Mouse (Mus musculus) CH12F3 (cell line): ENCODE measurements around the gene Ranbp10.

ENCODE experiments used
- in situ Hi-C: fragments of 300-500 bp; cut with MboI; formaldehyde crosslinking; loops from 2 replicates; pipeline ENCODE4 v1.14.3; 2020; ENCODE audit warnings: low sequenced_read_pairs

Ranbp10 gene

DNA sequence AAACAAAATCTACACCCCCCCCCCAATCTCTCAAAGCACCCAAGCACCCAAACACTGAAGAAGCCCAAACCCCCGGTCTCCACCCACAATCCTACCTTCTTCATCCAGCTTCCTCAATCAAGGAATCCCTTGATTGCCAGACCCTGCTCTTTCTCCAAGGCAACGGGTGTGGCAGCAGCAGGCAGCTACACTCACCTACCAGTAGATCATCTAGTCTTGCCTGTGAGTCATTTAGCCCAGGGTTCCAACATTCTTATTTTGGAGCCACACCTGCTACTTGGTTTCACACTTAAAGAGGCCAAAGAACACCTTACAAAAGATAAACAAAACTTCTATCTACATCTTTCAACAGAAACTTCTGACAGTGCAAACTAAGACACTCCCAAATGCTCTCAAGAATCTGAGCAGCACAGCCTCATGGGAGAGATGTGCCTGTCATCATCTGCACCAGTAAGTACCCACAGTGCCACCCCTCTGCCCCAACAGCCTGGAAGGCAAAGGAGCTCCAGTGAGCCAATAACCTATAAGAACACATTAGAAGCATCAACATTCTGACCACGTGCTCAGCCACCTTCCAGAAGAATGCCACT is 33.0 kb downstream of the Ranbp10 start:
- in situ Hi-C loops = loop anchor here (10.0 kb wide), 1 partner anchor 79 kb away; no protein-coding TSS in a partner anchor

DNA sequence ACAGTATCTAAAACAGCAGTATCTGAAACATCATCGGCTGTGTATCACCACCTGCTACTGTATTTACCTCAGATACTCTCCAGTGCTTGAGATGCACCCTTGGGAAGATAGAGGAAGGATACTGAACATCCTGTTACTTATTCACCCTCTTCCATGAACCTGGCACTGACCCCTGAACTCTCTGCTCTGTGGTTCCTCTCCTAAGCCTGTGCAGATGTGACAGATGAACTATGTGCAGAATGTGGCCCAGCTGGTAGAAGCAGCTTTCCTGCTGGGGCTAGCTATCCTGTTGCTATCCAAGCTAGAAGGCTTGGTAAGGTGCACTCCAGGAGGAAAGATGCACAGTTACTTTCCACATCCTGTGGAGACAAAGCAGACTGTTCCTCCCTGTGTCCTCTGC is 33.8 kb downstream of the Ranbp10 start:
- in situ Hi-C loops = loop anchor here (10.0 kb wide), 1 partner anchor 79 kb away; no protein-coding TSS in a partner anchor

DNA sequence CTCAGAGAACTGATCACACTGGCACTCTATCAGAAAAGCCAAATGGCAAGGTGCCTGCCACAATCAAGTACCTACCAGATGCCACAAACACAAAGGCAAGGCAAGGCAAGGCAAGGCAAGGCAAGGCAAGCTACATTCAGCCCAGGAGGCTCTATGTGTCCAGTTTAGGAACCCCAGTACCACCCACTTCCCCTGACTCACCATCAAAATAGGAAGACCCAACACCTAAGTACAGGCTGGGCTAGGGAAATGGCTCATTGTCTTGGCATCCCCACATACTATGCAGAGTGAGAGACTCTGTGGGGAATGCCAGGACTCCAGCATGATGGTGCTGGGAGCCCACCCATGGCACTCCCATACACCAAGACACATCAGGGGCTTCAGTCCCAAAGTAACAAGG is 37.5 kb downstream of the Ranbp10 start:
- in situ Hi-C loops = loop anchor here (10.0 kb wide), 1 partner anchor 75 kb away; no protein-coding TSS in a partner anchor

DNA sequence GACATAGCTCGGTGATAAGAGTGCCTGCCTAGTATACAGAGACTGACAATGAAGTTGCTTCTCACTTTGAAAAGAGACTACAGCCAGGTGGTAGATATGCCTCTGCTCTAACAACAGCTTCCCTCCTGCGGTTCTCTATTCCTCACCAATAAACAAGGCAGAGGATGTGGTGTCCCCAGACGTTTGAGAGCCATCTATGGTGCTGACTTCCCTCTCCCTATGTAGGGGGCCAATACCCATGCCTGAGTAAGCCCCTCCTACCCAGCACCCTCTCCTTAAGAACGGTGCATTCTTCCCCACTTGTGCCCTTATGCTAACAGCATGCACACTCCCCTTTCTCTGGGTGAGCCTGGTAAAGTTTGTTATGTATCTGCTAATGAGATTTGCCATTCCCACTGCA is 38.2 kb downstream of the Ranbp10 start:
- in situ Hi-C loops = no loop called here

DNA sequence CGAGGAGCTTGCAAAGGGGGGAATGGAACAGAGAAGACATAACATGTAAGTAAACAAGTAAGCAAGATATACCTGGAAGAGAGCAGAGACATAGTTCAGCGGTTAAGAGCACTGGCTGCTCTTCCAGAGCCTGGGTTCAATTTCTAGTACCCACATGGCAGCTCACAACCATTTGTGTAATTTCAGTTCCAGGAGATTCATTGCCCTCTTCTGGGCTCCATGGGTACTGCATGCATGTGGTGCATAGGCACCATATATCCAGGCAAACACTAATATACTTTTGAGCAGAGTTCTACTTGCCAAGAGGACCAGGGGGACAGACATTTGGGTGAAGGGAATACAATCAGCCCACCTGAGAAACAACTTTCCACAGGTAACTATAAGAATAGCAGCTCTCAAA is 38.9 kb downstream of the Ranbp10 start:
- in situ Hi-C loops = no loop called here

DNA sequence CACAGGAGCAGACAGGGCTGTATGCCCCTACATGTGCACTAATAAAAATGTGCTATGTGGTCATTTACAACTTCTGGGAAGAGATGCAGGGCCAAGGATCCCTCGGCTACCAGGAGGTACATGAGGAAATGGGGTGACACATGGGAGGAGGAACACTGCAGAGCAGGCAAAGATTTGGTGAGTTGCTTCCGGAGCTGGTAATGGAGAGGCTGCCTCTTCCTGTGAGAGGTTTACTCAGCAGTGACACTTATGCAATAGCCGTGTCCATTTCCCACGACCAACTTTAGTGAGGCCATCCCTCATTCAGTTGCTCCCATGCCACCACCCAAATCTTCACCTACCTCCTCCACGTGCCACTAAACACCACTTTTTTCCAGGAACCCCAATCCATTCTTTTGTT is 46.9 kb downstream of the Ranbp10 start:
- in situ Hi-C loops = no loop called here

DNA sequence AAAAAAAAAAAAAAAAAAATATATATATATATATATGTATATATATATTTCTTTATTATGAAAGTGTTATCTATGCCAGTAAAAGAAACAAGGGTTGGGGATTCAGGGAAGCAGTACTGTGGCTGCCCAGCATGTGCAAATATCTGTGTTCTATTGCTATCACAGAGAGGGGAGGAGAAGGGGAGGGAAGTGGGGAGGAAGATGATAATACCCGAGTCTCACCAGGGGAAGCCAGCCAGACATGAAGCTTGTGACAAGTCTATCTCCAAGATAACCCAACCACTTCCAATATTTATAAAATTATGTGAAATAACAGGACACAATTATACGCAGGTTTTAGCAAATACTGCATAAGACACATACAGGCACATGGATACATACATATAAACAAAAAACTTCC is 49.3 kb downstream of the Ranbp10 start:
- in situ Hi-C loops = no loop called here

DNA sequence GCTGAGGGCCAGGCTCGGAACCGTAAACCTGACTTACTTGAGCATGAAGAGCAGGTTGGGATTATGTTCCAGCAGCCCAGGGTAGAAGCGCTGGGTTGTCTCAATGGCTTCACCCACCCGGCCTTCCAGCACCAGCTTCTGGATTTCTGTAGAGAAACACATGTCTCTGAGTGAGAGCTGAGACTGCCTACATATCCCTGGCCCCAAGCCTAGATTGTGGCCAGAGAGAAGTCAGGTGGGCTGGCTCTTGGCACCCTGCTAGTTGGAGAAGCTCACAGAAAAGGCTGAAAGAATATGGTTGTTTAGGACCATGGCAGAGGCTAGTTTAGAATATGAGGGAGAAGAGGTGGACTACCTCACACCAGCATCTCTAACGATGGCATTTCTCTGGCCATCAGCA is 52.7 kb downstream of the Ranbp10 start:
- in situ Hi-C loops = no loop called here

DNA sequence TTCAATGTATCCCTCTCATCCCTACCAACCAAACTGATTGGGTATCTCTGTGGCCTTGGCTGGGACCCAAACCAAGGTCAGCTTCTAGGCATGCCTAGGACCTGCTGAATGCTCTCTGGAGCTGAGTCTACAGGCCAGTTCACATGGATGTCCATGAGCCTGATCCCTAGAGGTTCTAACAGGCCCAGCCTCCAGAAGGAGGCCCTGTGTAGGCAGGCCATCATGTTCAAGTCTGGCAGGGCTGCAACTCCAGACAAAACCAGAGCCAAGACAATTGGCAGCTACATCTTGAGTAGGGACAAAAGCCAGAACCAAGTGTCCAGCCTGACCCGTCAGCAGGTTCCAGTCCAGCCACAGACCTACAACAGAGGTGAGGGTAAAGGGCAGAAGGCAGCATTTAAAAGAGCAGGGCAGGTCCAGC is 53.7 kb downstream of the Ranbp10 start:
- in situ Hi-C loops = no loop called here

DNA sequence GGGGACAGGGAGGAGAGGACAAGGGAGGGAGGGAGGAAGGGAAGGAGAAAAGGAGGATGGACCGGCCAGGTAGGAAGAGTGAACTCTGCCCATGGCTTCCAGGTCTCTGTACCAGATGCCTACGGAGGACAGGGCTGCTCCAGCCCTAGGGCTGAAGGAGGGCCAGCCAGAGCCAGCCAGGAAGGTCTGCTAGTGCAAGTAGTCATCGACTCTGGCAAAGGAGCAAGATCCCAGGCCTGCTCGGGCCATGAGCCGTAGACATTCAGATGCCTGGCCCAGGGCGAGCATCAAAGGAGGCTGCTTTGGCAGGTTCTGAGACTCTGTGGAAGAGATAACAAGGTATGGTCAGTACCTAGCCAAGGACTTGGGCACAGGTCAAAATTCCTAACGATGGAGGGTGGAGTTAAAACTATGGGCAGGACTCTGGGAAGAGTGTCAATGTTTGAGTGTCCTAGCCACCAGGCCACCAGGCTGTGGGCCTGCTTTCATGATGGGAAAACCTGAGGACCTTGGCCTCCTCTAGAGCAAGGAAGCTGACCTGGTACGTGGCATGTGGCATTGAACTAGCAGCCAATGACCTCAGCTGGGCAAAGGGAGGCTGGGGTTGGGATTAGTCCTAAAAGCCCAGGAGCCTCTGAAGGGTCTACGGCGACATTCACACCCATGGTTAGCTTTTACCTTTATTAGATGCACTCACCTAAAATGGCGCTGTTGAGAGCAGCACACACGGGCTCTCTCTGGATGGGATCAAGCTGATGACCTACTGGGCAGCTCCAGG is 55.6 kb downstream of the Ranbp10 start:
- in situ Hi-C loops = no loop called here

DNA sequence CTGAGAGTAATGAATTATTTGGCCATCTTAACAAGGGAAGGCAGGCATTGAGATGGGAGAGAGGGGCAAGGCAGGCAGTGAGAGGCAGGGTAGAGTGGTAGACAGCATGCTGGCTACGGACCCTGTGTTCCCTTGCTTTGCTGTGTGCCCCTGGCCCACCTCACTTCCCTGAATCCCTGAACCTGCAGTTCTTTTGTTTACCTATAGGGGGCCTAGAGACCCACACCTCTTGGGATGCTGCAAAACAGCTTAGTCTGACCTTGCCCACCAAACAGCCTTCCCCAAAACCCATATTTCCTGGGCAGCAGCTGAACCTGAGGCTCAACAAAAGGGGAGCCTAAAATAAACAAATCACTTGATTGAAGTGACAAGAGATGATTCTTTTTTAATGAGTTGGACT is 56.5 kb downstream of the Ranbp10 start:
- in situ Hi-C loops = no loop called here

DNA sequence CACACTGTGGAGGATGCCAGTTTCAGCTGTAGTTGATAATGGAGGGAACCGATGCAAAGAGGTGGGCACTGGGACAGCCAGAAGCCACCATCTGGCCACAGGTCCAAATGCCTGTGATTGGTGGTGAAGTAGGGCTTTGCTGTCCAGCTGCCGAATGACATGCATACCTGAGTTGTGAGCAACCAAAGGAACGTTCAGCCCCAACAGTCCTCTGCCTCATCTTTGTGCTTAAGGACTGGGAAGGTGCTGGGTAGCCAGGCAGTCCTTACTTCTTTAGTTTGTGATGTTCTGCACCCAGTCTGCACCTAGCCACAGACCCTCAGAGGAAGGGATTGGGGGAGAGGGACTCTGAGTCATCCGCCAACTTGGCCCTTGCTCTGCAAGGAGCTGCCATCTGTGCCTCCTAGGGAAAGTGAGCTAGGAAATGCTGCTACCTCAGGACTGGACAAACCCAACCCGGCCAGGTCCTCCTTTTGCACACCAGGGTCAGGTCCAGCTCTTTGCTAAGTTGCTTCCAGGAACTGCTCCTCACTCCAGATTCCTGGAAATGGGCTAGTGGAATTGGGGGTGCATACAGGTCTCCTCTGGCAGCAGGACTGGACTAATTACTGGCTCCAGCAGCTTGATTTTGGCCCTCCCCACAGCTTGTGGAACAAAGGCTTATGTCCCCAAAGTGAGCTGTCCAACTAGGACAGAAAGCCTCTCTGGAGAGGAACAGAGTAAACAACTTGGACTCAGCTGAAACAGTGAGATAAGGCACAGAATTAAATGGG is 58.5 kb downstream of the Ranbp10 start:
- in situ Hi-C loops = no loop called here

DNA sequence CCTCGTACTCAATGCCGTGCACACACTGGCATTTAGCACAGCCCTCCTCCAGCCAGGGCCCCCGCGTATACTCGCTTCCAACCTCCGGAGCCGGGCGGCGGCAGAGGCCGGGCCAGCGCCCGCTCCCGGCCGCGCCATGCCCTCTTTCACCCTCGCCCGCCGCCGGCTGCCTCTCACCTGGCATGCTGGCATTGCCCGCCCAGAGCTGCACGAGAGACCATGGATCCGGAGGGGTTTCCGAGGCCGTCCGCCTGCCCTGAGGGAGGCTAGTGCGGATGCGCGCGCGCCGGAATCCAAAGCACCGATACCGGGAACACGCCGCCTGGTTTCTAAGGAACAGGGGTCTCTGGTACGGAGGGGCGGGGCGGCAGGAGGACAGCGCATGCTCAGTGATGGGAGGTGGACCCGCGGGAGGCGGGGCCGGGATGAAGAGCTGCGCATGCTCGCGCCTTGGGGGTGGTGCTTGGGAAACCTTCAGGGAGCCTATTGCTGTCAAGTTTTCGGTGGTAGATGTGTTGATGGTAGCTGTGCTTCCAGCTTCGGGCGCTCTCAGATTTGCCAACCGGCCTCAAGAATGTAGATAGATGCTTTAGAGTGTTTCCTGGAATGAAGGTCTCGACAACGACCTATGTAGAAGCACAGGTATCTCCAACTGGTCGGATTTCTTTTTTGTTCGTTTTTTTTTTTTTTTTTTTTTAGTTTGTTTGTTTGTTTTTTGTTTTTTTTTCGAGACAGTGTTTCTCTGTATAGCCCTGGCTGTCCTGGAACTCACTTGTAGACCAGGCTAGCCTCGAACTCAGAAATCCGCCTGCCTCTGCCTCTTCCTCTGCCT is 68.7 kb downstream of the Ranbp10 start, which contains the start of gene Gfod2:
TSS of gene Gfod2 (minus strand) at position 388 of the 832 bp plus-strand sequence.
- in situ Hi-C loops = no loop called here

DNA sequence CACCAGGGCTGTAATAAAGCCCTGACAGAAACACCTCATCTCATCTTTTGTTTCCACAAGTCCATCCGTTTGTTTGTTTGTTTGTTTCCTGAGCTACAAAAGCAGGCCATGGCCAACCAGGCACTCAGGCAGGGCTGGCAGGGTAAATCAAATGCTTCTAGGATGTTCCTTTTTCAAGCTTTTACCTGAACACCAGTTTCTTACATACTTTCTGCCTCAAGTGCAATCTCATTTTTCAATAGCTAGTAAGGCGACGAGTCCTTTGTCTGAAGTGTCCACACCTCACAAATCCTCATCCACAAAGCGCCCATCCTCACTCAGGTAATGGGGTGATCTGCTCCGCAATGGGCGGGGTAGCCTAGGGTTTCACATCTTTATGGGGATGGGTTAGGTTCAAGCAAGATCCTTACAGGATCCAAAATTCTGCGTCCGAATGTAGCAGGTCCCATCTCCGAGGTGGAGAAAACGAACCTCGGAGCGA is 69.3 kb downstream of the Ranbp10 start:
- in situ Hi-C loops = no loop called here

DNA sequence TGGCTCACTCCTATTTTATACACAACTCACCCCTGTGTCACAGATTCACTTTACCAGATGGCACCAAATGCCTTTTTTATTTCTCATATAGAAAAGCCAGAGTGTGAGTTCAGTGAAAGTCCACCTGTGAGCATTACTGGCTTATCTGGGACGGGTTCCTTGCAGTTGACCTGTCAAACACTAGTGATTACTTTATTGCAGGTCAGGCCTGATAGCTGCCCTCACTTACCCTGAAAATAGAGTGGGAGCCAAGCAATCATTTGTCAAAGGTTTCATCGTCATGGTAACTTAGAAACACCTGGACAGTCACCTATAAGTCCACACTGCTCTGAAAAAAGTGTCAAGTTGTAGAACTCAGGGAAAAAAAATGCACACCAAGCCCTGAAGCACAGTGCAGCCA is 72.5 kb downstream of the Ranbp10 start:
- in situ Hi-C loops = no loop called here

DNA sequence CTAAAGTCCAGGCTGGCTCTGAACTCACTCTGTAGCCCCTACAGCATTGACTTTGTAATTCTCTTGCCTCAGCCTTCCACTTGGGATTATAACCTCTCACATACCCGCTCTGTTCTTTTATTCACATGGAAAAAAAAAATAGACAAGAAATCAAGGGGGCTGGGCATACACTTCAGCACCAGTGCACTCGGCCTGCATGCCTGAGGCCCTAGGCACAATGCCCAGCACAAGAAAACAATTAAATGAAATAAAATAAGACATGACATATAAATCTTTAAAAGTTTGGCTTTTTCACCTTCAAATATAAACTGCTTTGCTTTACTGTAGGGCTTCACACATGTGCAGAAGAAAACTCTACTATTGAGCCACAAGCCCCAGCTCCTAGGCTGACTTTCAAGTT is 73.2 kb downstream of the Ranbp10 start:
- in situ Hi-C loops = no loop called here

DNA sequence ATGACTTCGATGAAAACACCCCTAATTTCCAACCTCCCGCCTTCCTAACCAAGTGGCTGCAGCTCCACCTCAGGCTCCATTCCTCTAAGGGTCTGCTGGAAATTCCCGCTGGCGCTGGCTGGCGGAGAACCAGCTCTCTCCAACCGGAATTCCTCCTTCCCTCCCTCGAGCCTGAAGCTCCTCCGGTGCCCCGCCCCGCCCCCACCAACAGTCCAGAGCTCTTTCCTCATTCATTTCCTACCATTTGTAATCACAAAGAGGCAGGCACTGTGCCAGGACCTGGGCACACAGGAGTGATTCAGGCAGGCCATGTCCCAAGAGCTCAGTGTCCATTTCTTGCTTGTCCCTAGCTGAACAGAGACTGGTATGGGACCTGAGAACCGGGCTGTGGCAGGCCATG is 76.5 kb downstream of the Ranbp10 start:
- in situ Hi-C loops = no loop called here

DNA sequence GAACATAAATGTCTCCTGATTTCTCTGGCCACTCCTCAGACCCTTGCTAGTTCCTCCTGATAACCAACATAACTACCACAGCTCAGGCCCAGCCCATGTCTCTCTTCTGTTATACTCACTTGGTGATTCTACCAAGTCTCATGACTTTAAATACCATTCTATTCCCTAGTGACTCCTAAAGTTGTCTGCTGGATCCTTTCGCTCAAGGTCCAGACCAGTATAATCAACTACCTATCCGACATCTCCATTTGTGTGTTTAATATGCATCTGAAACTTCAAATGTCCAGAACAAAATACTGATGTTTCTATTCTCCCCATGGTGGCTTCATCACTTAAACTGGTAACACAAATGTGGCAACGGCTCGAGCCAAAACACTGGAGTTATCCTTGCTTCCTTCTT is 83.8 kb downstream of the Ranbp10 start:
- in situ Hi-C loops = no loop called here

DNA sequence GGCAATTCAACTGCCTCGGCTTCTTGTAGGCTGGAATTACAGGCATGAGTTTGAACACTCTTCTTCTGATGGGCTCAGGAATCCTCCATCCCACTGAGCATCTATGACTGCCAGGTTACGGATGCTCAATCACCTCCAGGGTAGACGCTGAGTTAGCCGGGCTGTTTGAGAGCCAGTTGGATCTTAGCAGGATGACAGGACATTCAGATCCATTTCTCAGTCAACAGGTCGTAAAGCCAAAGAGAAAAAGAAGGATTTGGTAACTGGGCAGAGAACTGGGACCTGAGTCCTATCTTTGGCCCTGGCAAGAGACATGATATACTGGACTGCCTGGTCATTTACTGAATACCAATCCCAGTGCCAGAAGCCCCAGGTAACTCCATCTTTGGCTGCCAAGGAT is 87.9 kb downstream of the Ranbp10 start:
- in situ Hi-C loops = no loop called here

DNA sequence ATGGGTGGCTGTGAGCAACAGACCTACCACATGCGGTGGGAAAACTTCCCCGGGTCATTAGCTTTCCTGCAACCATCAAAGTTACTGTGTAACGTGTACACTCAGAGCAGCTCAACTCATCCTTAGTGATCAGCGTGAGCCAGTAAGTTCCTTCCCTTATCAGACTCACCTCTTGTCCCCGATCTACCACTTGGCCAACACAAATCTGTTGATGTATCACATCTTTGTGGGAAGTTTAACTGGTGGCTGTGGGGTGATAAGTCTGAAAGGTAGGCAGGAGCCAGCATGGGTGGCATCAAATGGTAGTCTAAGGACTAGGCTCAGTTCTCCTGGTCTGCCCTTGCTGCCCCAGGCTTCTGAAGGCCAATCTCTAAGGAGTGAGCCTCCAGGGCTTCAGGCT is 95.0 kb downstream of the Ranbp10 start:
- in situ Hi-C loops = no loop called here
